Mouse (Mus musculus) kidney, embryonic 14.5 days (tissue): ENCODE measurements at regions not wholly inside any gene's neighbourhood (a gene's known extent, or its start where the extent isn't known, plus 50 kb on each side); places are given as distances from the start of the nearest gene placed in this dataset.
"Not testable (repeated sequence)": the region's sequence is repeated elsewhere in the genome, so short reads cannot be mapped to it uniquely, and the experiment has no call there.

ENCODE experiments used
- ATAC-seq: fragments of 200-750 bp; cut with Nextera tagmentation; 2 replicates; pipeline ENCODE4 v1.8.0; 2017; ENCODE audit warnings: moderate number of reproducible peaks, mild to moderate bottlenecking, moderate TSS enrichment, moderate library complexity; ENCODE audit not compliant: low FRiP score, low TSS enrichment
- H3K27ac ChIP-seq: fragments of 300-500 bp; sonication (generic); 2 replicates; pipeline ENCODE4 v1.5.1; 2014; ENCODE audit warnings: low read depth, mild to moderate bottlenecking, low read length, moderate library complexity, mixed read lengths
- H3K27me3 ChIP-seq: fragments of 300-500 bp; sonication (generic); 2 replicates; pipeline ENCODE4 v1.6.1; 2014; ENCODE audit warnings: mild to moderate bottlenecking, low read length; ENCODE audit not compliant: control insufficient read depth, insufficient read depth
- H3K36me3 ChIP-seq: fragments of 300-500 bp; sonication (generic); 2 replicates; pipeline ENCODE4 v1.6.1; 2014; ENCODE audit warnings: low read length, mixed read lengths; ENCODE audit not compliant: control insufficient read depth, insufficient read depth
- H3K4me1 ChIP-seq: fragments of 300-500 bp; sonication (generic); 2 replicates; pipeline ENCODE4 v1.6.1; 2014; ENCODE audit warnings: low read length, mixed read lengths; ENCODE audit not compliant: control insufficient read depth, insufficient read depth
- H3K4me2 ChIP-seq: fragments of 300-500 bp; sonication (generic); replicated peaks from 2 replicates; pipeline ENCODE4 v1.6.1; 2014; ENCODE audit warnings: low read depth, mild to moderate bottlenecking, low read length
- H3K4me3 ChIP-seq: fragments of 300-500 bp; sonication (generic); 2 replicates; pipeline ENCODE4 v1.5.1; 2014; ENCODE audit warnings: mild to moderate bottlenecking, low read length
- H3K9ac ChIP-seq: fragments of 300-500 bp; sonication (generic); 2 replicates; pipeline ENCODE4 v1.6.1; 2014; ENCODE audit warnings: low read depth, mild to moderate bottlenecking, low read length, moderate library complexity
- H3K9me3 ChIP-seq: fragments of 300-500 bp; sonication (generic); 2 replicates; pipeline ENCODE4 v1.6.1; 2016; ENCODE audit warnings: low read length; ENCODE audit not compliant: control insufficient read depth
- WGBS: fragments of 180-500 bp; shearing (Covaris S2); extraction: QIAGEN DNeasy Blood & Tissue Kit; methylation state at CpG from one replicate; pipeline ENCODE4 v1.1.7; 2014; 5-methylcytosine and 5-hydroxymethylcytosine counted together

DNA sequence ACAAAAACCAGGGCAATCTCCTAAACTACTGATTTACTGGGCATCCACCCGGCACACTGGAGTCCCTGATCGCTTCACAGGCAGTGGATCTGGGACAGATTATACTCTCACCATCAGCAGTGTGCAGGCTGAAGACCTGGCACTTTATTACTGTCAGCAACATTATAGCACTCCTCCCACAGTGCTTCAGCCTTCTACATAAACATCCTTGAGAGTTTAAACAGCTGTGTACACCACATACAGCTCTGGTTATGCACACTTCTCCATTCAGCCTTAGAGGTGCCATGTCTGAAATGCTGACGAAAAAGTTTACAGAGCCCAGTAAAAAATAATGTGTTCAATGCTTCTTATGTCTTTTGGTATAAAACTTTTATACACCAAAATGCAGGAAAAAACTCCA, 576.3 kb downstream of the Rpia start:
- peak; percentile 95 for ATAC-seq
- not testable (repeated sequence) for H3K36me3 ChIP-seq, H3K9me3 ChIP-seq

More for the DNA sequence above, 576.3 kb downstream of the Rpia start:
- H3K4me1 ChIP-seq, H3K4me3 ChIP-seq, H3K27ac ChIP-seq, H3K9ac ChIP-seq, H3K27me3 ChIP-seq, H3K4me2 ChIP-seq: not testable (repeated sequence)
- WGBS: 15% methylated on average over 3 of the region's 3 CpGs
